Comparison of ENCODE assay signal across 14 mouse cellular contexts in genomic region chr2:103656028-103656427, GRCm38 (mm10).
DNase-seq lines count a peak whose midpoint lies in the region; ATAC-seq lines count a peak whose summit lies in the region.
"Had no signal": no experiment of that assay in that cellular context is flagged by ENCODE, and none has a peak within 500 bp of the region (broad histone marks: within the 10 kb centered on the region; RNA-seq: fewer than 3 reads in every experiment).

No protein-coding gene starts in this region.

- no peak overlapping the region for H3K9ac ChIP-seq in heart, embryonic 11.5 days (ENCODE audit: low read depth, low read length)
- H3K9ac ChIP-seq in midbrain, embryonic 15.5 days = no peak overlapping the region
- H3K9ac ChIP-seq: embryonic facial prominence, embryonic 12.5 days; midbrain, embryonic 12.5 days had no signal

- H3K27me3 ChIP-seq in heart, embryonic 10.5 days (ENCODE audit: insufficient read depth, poor library complexity, severe bottlenecking) = no peaks in the 10 kb centered on the region
- H3K27me3 ChIP-seq in heart, embryonic 11.5 days (ENCODE audit: control insufficient read depth, insufficient read depth, low read length) = no peaks in the 10 kb centered on the region
- H3K27me3 ChIP-seq in midbrain, embryonic 15.5 days (replicated peaks) = no peaks in the 10 kb centered on the region
- H3K27me3 ChIP-seq: embryonic facial prominence, embryonic 12.5 days; midbrain, embryonic 12.5 days had no signal

- no peaks in the 10 kb centered on the region for H3K36me3 ChIP-seq in heart, embryonic 10.5 days
- H3K36me3 ChIP-seq in heart, embryonic 11.5 days (ENCODE audit: control insufficient read depth, insufficient read depth, low read length) = no peaks in the 10 kb centered on the region
- no peaks in the 10 kb centered on the region for H3K36me3 ChIP-seq in midbrain, embryonic 15.5 days (replicated peaks)
- H3K36me3 ChIP-seq: embryonic facial prominence, embryonic 12.5 days; hindbrain, embryonic 10.5 days; midbrain, embryonic 12.5 days had no signal

- peak overlapping the region; percentile 29; the same call in 1 of the 2 replicates for H3K27ac ChIP-seq in heart, embryonic 10.5 days
- H3K27ac ChIP-seq in heart, embryonic 11.5 days (ENCODE audit: low read depth, low read length) = no peak overlapping the region
- no peak overlapping the region for H3K27ac ChIP-seq in midbrain, embryonic 15.5 days
- H3K27ac ChIP-seq: embryonic facial prominence, embryonic 12.5 days; hindbrain, embryonic 10.5 days; midbrain, embryonic 12.5 days had no signal

- no peak for DNase-seq in heart, embryonic 10.5 days (ENCODE audit: low spot score)
- peak; percentile 58 for DNase-seq in CD4-positive helper T cell, adult 2 months (ENCODE audit: low read depth, low spot score)
- peak; percentile 30 for DNase-seq in T-cell, adult 2 months (ENCODE audit: low spot score)
- DNase-seq in natural killer cell, adult 2 months (ENCODE audit: low spot score in 2 of 2) = peak; percentile 46 to 49
- no peak for DNase-seq in thymus, postnatal 14 days
- no peak for DNase-seq in neural tube, embryonic 10.5 days (ENCODE audit: extremely low spot score, low spot score)
- DNase-seq: cerebellum, postnatal 25 days; gastrocnemius, postnatal 25 days; lung, adult 2 months had no signal

- no peaks in the 10 kb centered on the region for H3K9me3 ChIP-seq in heart, embryonic 10.5 days
- no peaks in the 10 kb centered on the region for H3K9me3 ChIP-seq in heart, embryonic 11.5 days (replicated peaks; ENCODE audit: control insufficient read depth, low read length)
- no peaks in the 10 kb centered on the region for H3K9me3 ChIP-seq in midbrain, embryonic 15.5 days
- H3K9me3 ChIP-seq: embryonic facial prominence, embryonic 12.5 days; hindbrain, embryonic 10.5 days; midbrain, embryonic 12.5 days had no signal

- no peak overlapping the region for H3K4me2 ChIP-seq in heart, embryonic 11.5 days
- H3K4me2 ChIP-seq in midbrain, embryonic 15.5 days = no peak overlapping the region
- H3K4me2 ChIP-seq: embryonic facial prominence, embryonic 12.5 days; midbrain, embryonic 12.5 days had no signal

- H3K4me1 ChIP-seq in heart, embryonic 10.5 days = peaks cover 86% of the 10 kb centered on the region
- H3K4me1 ChIP-seq in heart, embryonic 11.5 days (ENCODE audit: control insufficient read depth, insufficient read depth, low read length) = peaks cover 50% of the 10 kb centered on the region
- peaks cover 11% of the 10 kb centered on the region for H3K4me1 ChIP-seq in midbrain, embryonic 15.5 days

- no peak overlapping the region for H3K4me3 ChIP-seq in heart, embryonic 10.5 days
- no peak overlapping the region for H3K4me3 ChIP-seq in heart, embryonic 11.5 days (ENCODE audit: low read depth, low read length)
- no peak overlapping the region for H3K4me3 ChIP-seq in midbrain, embryonic 15.5 days
- H3K4me3 ChIP-seq: embryonic facial prominence, embryonic 12.5 days; hindbrain, embryonic 10.5 days; midbrain, embryonic 12.5 days had no signal

- ATAC-seq in heart, embryonic 11.5 days (replicated peaks; ENCODE audit: insufficient number of reproducible peaks, low FRiP score, low TSS enrichment) = no peak
- ATAC-seq in midbrain, embryonic 15.5 days (replicated peaks) = no peak

Comparison
In these comparisons a context has a peak if more than half of its experiments do, and no peak if none do; other contexts are left out.
1. DNase-seq: peak in CD4-positive helper T cell, adult 2 months (single experiment), T-cell, adult 2 months (single experiment) and natural killer cell, adult 2 months (2 of 2); none in heart, embryonic 10.5 days (single experiment), thymus, postnatal 14 days (single experiment) and neural tube, embryonic 10.5 days (single experiment).